Mouse (Mus musculus) induced T-regulatory cell, adult 2 months (primary cell): ENCODE data around the gene Dnaja4.

Source experiments
- DNase-seq: peaks from one replicate; pipeline ENCODE4 v3.0.0-alpha.2; 2012; ENCODE audit warnings: low read depth

Dnaja4 gene

DNA sequence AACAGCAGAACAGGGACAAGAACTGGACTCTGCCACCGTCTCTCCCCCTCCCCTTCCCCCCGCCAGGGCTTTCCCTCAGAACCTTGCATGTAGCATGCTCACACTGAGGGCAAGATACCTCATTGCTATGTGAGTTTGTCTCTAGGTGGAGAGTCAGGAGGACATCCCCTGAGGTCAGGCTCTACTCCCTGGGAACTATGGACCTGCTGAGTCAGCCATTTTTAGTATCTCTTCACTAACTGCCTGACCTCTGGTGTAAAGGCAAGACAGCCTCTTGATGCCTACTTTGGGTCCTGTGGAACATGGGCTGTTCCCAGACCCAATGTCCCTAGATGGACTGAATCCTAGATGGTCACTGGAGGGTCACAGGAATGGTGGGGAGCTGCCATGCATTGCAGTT is 53.0 kb downstream of the Dnaja4 start:
- DNase-seq: no peak

DNA sequence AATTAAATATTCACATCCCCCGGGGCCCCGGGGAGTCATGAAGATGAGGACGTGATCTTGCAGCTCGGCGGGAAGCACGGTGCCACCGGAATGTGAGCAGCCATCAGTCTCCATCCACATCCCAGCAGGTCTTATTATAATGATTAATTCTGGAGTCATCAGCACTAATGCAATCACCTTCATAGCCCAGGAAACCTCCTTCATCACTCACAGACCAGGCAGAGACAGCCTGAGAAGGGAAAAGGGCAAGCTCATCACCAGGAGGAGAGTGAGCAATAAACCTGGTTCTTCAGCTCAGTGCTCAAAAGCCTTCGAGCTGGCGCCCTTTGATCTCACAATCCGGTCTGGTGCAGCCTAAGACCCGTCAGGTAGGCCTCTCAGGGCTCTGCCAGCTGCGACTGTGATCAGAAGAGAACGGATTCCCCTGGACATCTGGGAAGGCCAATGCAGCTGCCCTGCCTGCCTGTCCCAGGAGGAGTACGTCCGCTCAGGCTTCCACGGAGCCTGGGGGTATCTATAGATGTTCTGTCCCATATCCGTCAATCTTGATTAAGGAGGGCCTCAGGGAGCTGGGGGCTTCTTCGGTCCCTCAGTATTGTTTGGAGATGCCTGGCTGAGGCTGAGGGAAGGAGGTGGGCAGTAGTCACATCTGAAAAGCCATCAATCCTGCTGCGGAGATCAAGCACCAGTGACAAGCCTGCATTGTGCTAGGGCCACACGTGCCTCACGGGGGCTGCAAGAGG is 53.7 kb downstream of the Dnaja4 start:
- DNase-seq: no peak

DNA sequence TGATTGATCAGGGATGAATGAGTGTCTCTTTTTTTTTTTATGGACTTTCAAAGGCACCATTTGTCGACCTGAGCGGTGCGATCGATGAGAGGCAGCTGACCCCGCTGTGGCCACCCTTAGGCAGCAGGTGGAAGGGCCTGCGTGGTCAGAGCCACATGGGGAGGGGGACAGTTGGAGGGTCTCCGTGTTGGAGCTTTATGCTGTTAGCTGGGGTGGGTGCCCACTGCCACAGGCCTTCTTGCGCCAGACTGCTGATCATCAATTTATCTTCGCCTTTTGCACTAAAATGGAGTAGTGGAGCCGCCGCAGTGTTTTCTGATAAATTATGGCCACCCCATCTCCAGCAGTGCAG is 54.2 kb downstream of the Dnaja4 start:
- DNase-seq: no peak

DNA sequence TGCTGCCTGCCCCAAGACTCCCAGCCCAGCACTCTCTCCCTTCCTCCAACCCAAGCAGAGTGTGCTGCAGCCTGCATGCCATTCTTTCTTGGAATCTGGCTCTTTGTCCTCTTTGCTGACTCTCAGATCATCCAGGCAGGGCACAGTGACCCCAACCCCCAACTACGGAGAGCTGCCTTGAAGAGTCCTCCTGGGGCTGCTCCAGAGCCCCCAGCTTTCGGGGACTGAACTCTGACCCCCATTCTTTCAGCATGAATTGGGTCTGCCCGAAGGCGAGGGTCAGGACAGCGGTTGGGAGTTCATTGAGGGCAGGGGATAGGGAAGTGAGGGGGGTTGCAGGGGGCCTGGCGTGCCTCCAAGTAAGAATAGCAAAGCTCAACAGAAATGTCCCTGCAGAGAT is 60.9 kb downstream of the Dnaja4 start:
- DNase-seq: no peak

DNA sequence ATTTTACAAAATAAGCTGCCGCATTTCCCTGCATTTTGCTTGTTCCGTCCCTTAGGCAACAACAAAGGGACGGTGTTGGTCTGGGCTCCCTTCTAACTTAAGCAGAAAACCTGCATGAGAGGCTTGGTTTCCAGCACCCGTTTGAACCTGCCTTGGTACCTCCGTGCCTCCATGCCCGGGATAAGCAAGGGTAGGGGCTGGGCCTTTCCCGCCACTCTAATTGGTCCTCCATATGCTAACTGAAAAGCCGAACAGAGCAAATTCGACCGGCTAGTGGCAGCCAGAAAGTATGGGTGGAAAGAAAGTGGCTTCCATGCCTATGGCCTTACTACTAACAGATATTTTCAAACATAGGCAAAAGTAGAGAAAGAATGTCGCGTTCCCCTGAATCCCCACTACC is 65.4 kb downstream of the Dnaja4 start:
- DNase-seq: no peak

DNA sequence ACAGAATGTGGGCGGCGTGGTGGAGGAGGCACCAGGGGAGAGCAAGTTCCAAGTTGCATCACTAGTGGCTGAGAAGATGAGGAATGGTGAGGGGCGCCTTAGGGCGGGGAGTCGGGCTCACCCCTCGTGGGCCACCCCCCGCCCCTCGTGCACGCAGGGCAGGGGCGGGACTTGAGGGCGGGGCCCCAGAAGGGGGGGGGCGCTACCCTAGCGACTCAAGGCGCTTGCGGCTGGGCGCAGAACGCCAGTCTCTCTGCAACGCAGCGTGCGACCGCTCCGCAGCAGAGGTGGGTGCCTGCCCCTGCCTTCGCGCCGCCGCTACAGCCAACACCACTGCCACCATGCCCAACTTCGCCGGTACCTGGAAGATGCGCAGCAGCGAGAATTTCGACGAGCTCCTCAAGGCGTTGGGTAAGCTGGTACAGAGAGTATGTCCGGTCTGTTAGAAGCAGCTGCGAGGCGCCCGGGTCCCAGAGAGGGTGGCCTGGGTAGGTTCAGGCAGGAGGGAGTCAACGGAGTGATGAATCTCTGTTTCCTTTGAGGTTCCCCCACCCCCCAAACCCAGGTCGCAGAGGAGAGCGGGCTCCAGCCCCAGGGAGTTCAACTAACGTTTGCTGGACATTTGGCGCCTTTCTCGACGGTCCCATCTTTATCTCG is 66.0 kb downstream of the Dnaja4 start, which contains the start of gene Crabp1:
Crabp1 (plus strand) TSS at position 188 of the 657 bp plus-strand sequence.
- no peak for DNase-seq

DNA sequence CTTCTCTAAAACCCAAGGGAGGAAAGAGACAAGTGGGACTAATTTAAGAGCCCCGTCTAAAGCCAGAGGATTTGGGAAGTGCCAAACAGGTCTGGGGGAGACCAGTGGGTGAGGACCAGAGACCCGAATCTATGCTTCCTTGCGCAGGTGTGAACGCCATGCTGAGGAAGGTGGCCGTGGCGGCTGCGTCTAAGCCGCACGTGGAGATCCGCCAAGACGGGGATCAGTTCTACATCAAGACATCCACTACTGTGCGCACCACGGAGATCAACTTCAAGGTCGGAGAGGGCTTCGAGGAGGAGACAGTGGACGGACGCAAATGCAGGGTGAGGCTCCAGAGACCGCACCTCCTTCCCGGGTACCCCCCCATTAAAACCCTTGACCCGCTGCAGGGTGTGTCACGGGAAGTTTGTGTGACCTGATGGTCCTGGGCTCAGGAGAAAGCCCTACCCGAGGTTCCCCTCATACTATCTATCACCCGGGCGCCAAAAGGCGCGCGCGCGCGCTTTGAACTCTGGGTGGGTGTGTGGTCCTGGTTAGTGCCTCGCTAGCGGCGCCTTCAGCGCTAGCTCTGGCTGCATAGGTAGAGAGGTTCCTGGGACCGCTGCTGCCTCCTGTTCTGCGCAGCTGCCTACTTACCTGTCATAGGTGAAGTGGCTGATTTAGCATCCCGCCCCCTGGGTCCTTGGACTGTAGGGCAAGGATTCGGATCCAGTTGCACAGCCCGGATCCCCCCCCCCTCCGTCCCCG is 66.8 kb downstream of the Dnaja4 start:
- no peak for DNase-seq
